Mouse (Mus musculus) liver, adult 2 months (tissue): Measurements from ENCODE around the gene Pawr. TPM values are rescaled to one million over a fixed set of nuclear protein-coding genes. Genes with fewer than 3 reads are reported as not detected.

Source experiments
- DNase-seq: peaks from one replicate; pipeline ENCODE4 v3.0.0-alpha.2; 2011; ENCODE audit warnings: low read depth, low spot score; ENCODE audit errors: extremely low read depth
- H3K27ac ChIP-seq: fragments of 200-500 bp; replicated peaks from 2 replicates; pipeline ENCODE4 v1.5.1; 2012; ENCODE audit warnings: low read depth, mild to moderate bottlenecking, control low read depth, inconsistent platforms, low read length; ENCODE audit not compliant: insufficient read depth
- H3K27me3 ChIP-seq: fragments of 200-500 bp; 2 replicates; pipeline ENCODE4 v1.6.1; 2012; ENCODE audit warnings: mild to moderate bottlenecking, moderate library complexity, low read length, inconsistent platforms; ENCODE audit not compliant: control insufficient read depth, insufficient read depth
- H3K36me3 ChIP-seq: fragments of 200-500 bp; 2 replicates; pipeline ENCODE4 v1.6.1; 2012; ENCODE audit warnings: low read length, inconsistent platforms; ENCODE audit not compliant: control insufficient read depth, insufficient read depth
- H3K4me1 ChIP-seq: fragments of 200-500 bp; 2 replicates; pipeline ENCODE4 v1.6.1; 2011; ENCODE audit warnings: low read length; ENCODE audit not compliant: control insufficient read depth, insufficient read depth
- H3K4me3 ChIP-seq: fragments of 200-500 bp; 2 replicates; pipeline ENCODE4 v1.5.1; 2011; ENCODE audit warnings: low read depth, mild to moderate bottlenecking, control low read depth, low read length, moderate library complexity; ENCODE audit not compliant: insufficient read depth
- H3K79me2 ChIP-seq: fragments of 200-500 bp; 2 replicates; pipeline ENCODE4 v1.6.1; 2012; ENCODE audit warnings: inconsistent platforms, mild to moderate bottlenecking, low read length, moderate library complexity; ENCODE audit not compliant: control insufficient read depth, insufficient read depth
- H3K9ac ChIP-seq: fragments of 200-500 bp; 2 replicates; pipeline ENCODE4 v1.6.1; 2012; ENCODE audit warnings: low read depth, mild to moderate bottlenecking, control low read depth, inconsistent platforms, low read length
- CTCF ChIP-seq: fragments of 200-500 bp; IDR thresholded peaks from 2 replicates; pipeline ENCODE4 v1.5.1; 2011; ENCODE audit warnings: low read depth, low read length, control low read depth
- POLR2A ChIP-seq: fragments of 200-500 bp; IDR thresholded peaks from 2 replicates; pipeline ENCODE4 v1.6.1; 2011; ENCODE audit warnings: low read length, control low read depth; ENCODE audit not compliant: insufficient read depth; ENCODE audit errors: extremely low read depth
- WGBS: fragments of 180-500 bp; shearing (Covaris S2); methylation state at CpG from one replicate; pipeline ENCODE4 v1.1.7; 2018; 5-methylcytosine and 5-hydroxymethylcytosine counted together
- polyA plus RNA-seq: library from polyadenylated mRNA; depleted of rRNA; stranded (reverse); fragments of >200 nt; gene quantifications from 2 replicates; pipeline ENCODE4 v1.2.3, GENCODE M21; 2012
- total RNA-seq: library from RNA; depleted of rRNA; stranded (reverse); fragments of >200 nt; gene quantifications from 2 replicates; pipeline ENCODE4 v1.2.3, GENCODE M21; 2014

Gene Pawr
- total and polyA plus RNA-seq, 2 experiments, result 5.0 to 7.1 TPM

DNA sequence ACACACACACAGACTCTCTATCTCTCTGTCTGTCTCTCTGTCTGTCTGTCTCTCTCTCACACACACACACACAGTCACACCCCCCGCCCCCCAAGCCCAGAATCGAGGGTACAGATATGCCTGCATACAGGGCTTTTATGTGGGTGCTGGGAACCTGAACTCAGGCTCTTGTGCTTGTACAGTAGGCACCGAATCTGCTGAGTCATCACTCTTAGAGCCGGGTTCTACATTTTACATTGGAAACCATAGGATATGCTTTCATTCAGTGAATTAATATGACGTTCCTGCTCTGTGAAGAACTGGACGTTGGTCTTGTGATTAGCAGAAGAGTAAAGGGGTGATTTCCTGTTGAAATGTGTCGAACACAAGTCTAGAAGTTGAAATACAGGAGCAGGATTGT is 45.4 kb downstream of the Pawr start:
- Histone ChIP-seq H3K27ac (no peak overlapping the region), H3K36me3 (no peaks in the 10 kb centered on the region), H3K27me3 (no peaks in the 10 kb centered on the region), H3K9ac (no peak overlapping the region), H3K4me3 (no peak overlapping the region), H3K79me2 (peaks cover 26% of the 10 kb centered on the region), H3K4me1 (no peaks in the 10 kb centered on the region)
- no peak for DNase-seq
- no peak for TF ChIP-seq CTCF
- no peak for TF ChIP-seq POLR2A
- WGBS, result 90% methylated on average over 7 of the region's 7 CpGs

DNA sequence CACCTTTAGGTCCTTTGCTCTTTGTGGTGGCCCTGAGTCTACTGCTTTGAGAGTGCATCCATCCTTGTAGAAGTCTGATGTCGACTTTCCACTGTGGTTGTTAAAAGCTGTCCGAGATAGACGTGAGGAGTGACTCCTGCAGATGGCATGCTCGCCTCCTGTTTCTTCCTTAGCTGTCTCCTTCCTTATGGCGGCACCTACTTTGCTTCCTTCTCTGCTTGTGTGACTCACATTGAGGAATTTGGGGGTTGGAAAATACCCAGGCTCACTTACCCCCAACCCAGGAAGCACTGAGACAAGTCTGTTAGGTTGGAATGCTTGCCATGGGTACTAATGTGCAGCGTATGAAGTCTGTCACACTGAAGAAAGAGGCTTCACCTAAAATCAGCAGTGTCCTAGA is 46.1 kb downstream of the Pawr start:
- no peak overlapping the region for H3K27ac ChIP-seq
- no peaks in the 10 kb centered on the region for H3K27me3 ChIP-seq
- no peak for TF ChIP-seq CTCF
- TF ChIP-seq POLR2A, result no peak
- H3K9ac ChIP-seq, result no peak overlapping the region
- no peaks in the 10 kb centered on the region for H3K4me1 ChIP-seq
- no peak overlapping the region for H3K4me3 ChIP-seq
- H3K79me2 ChIP-seq, result peaks cover 20% of the 10 kb centered on the region
- DNase-seq, result no peak
- WGBS, result 95% methylated on average over 6 of the region's 6 CpGs
- peaks cover 2% of the 10 kb centered on the region; the same call in 1 of the 2 replicates for H3K36me3 ChIP-seq

DNA sequence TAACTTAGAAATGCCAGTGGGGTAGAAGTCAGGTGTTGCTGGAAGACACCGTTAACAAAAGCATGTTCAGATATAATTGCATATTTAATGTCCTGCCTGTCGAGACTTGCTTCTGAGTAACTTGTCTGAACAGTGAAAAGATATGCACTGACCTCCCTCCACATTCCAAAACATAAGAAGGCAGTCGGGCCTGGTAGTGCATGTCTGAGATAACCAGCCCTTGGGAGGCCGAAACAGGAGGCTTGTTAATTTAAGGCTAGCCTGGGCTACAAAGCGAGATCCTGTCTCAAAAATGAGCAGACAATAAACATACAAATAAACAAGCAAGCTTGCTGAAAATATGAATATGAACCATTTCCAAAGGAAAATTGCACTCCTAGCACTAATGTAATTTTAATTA is 46.6 kb downstream of the Pawr start:
- Histone ChIP-seq H3K27me3 (no peaks in the 10 kb centered on the region), H3K4me1 (no peaks in the 10 kb centered on the region), H3K36me3 (peaks cover 2% of the 10 kb centered on the region; the same call in 1 of the 2 replicates), H3K79me2 (peaks cover 20% of the 10 kb centered on the region), H3K4me3 (no peak overlapping the region), H3K9ac (no peak overlapping the region), H3K27ac (no peak overlapping the region)
- WGBS, result 91% methylated on average over 5 of the region's 5 CpGs
- no peak for TF ChIP-seq POLR2A
- no peak for TF ChIP-seq CTCF
- no peak for DNase-seq

DNA sequence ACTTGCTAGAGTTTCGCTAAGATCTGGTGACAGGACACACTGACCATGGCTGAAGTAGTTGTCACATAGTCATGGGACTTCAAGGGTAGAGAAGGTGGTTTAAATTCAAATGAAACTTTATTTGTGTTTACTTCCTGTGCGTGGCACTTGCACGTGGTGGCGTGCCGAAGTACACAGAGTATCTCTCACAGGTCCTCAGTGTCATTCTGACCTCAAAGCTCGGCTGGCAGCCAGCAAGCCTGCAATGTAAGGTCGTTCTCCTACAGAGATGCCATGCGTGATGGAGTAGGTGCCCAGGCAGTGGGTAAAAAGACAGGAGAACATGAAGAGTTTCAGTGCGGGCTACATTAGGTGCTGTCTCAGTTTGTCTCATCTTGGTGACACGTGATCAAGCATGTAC is 48.8 kb downstream of the Pawr start:
- H3K79me2 ChIP-seq, result peaks cover 15% of the 10 kb centered on the region
- peak; percentile 30 for DNase-seq
- H3K9ac ChIP-seq, result no peak overlapping the region
- H3K27ac ChIP-seq, result no peak overlapping the region
- peaks cover 2% of the 10 kb centered on the region; the same call in 1 of the 2 replicates for H3K36me3 ChIP-seq
- TF ChIP-seq POLR2A (no peak), CTCF (no peak)
- H3K27me3 ChIP-seq, result no peaks in the 10 kb centered on the region
- H3K4me3 ChIP-seq, result no peak overlapping the region
- H3K4me1 ChIP-seq, result peaks cover 12% of the 10 kb centered on the region
- 74% methylated on average over 10 of the region's 10 CpGs for WGBS

DNA sequence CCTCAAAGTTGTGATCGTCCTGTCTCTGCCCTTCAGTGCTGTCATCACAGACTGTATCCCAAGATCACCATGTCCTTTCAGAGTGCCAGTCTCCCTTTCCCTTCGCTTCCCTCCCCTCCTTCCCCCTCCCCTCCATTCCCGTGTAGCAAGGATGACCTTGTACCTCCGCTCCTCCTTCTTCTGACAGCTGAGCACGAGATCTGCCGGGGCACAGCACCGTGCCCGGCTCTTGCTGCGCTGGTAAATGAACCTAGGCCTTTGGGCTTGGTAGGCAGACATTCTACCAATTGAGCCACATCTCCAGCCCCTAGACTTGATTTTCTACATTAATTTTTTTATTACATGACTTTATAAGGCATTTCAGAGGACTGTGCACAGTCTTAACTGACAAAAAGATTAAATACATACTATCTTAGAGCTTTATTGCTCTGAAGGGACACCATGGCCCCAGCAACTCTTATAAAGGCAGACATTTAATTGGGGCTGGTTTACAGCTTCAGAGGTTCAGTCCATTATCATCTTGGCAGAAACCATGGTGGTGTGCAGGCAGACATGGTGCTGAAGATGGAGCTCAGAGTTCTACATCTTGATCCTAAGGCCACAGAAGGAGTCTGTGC is 52.3 kb downstream of the Pawr start:
- Histone ChIP-seq H3K79me2 (no peaks in the 10 kb centered on the region; the same call in 1 of the 2 replicates), H3K4me3 (no peak overlapping the region), H3K9ac (no peak overlapping the region), H3K36me3 (peaks cover 2% of the 10 kb centered on the region; the same call in 1 of the 2 replicates), H3K27me3 (no peaks in the 10 kb centered on the region), H3K4me1 (peaks cover 20% of the 10 kb centered on the region), H3K27ac (no peak overlapping the region)
- 88% methylated on average over 9 of the region's 9 CpGs for WGBS
- TF ChIP-seq POLR2A (no peak), CTCF (no peak)
- DNase-seq, result no peak

DNA sequence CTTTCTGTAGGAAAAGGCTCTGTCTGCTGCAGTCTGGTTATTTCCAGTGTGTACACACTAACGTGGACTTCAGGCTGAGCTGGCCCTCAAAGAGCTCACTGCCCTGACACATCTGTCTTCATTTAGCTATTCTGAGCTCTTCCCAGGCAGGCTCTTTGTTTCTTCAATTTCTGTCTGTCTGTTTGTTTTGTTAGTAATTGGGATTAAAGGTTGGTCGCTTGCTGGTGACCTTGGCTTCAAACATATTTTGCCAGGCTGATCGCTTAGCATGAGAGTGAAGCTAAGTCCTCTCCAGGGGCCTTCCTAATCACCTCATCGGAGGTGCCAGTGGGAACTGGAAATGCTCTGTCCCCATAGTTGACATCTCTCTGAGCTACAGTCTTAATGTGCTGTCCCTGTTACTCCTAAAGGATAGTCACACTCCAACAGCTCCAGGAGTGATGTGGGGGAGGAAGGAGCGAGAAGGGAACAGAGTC is 53.6 kb downstream of the Pawr start:
- no peak overlapping the region for H3K9ac ChIP-seq
- 28% methylated on average over 5 of the region's 5 CpGs for WGBS
- peak; percentile 74 for DNase-seq
- no peaks in the 10 kb centered on the region; the same call in 1 of the 2 replicates for H3K79me2 ChIP-seq
- no peaks in the 10 kb centered on the region for H3K27me3 ChIP-seq
- peak overlapping the region; percentile 16; the same call in 1 of the 2 replicates for H3K27ac ChIP-seq
- no peak overlapping the region for H3K4me3 ChIP-seq
- TF ChIP-seq POLR2A (no peak), CTCF (no peak)
- H3K4me1 ChIP-seq, result peaks cover 20% of the 10 kb centered on the region
- H3K36me3 ChIP-seq, result peaks cover 2% of the 10 kb centered on the region; the same call in 1 of the 2 replicates
